Mouse (Mus musculus) heart, embryonic 15.5 days (tissue): ENCODE measurements around the gene Ppcs. TPM values are rescaled to one million over a fixed set of nuclear protein-coding genes. Genes with fewer than 3 reads are reported as not detected.
A peak's percentile ranks its signal among the peaks of the same experiment; 100 is the strongest.

Experiments used
- ATAC-seq: fragments of 200-750 bp; cut with Nextera tagmentation; replicated peaks from 2 replicates; pipeline ENCODE4 v1.8.0; 2017; ENCODE audit warnings: low read depth, moderate TSS enrichment; ENCODE audit not compliant: insufficient number of reproducible peaks, insufficient read depth, low FRiP score
- H3K27ac ChIP-seq: fragments of 300-500 bp; sonication (generic); 2 replicates; pipeline ENCODE4 v1.5.1; 2015; ENCODE audit warnings: mild to moderate bottlenecking, inconsistent platforms
- H3K27me3 ChIP-seq: fragments of 300-500 bp; sonication (generic); 2 replicates; pipeline ENCODE4 v1.6.1; 2015; ENCODE audit warnings: inconsistent platforms
- H3K36me3 ChIP-seq: fragments of 300-500 bp; sonication (generic); 2 replicates; pipeline ENCODE4 v1.6.1; 2015; ENCODE audit warnings: mild to moderate bottlenecking, inconsistent platforms
- H3K4me1 ChIP-seq: fragments of 300-500 bp; sonication (generic); replicated peaks from 2 replicates; pipeline ENCODE4 v1.6.1; 2015; ENCODE audit warnings: inconsistent platforms
- H3K4me2 ChIP-seq: fragments of 300-500 bp; sonication (generic); 2 replicates; pipeline ENCODE4 v1.6.1; 2015; ENCODE audit warnings: inconsistent platforms, mild to moderate bottlenecking, moderate library complexity
- H3K4me3 ChIP-seq: fragments of 300-500 bp; sonication (generic); 2 replicates; pipeline ENCODE4 v1.5.1; 2015; ENCODE audit warnings: mild to moderate bottlenecking, inconsistent platforms
- H3K9ac ChIP-seq: fragments of 300-500 bp; sonication (generic); 2 replicates; pipeline ENCODE4 v1.6.1; 2015; ENCODE audit warnings: mild to moderate bottlenecking, inconsistent platforms
- H3K9me3 ChIP-seq: fragments of 300-500 bp; sonication (generic); replicated peaks from 2 replicates; pipeline ENCODE4 v1.6.1; 2016; ENCODE audit warnings: inconsistent platforms
- WGBS: fragments of 180-500 bp; shearing (Covaris S2); methylation state at CpG from one replicate; pipeline ENCODE4 v1.1.7; 2015; ENCODE audit warnings: mixed read lengths; 5-methylcytosine and 5-hydroxymethylcytosine counted together
- polyA plus RNA-seq: library from polyadenylated mRNA; unstranded; fragments of >200 nt; fragmentation: Nextera tagmentation; extraction: Ambion mirVana; gene quantifications from 2 replicates; pipeline ENCODE4 v1.2.1, GENCODE M21; 2015

Gene Ppcs
- polyA plus RNA-seq, result 27.0 and 28.8 TPM in 2 replicates

GRCm38 (mm10) chr4:119422294-119422964 lies at the start of gene Ppcs, which contains the start of gene Zmynd12:
Ppcs (minus strand) TSS chr4:119422420.
Zmynd12 (plus strand) TSS chr4:119422814.
- H3K9ac ChIP-seq, result peak within 1 kb of the TSS; percentile 96
- H3K4me2 ChIP-seq, result peak within 1 kb of the TSS; percentile 93
- ATAC-seq, result peak; percentile 95
- WGBS, result under 1% methylated on average over 52 of the region's 52 CpGs
- H3K9me3 ChIP-seq, result no peaks in the 10 kb centered on the region
- H3K4me1 ChIP-seq, result peaks cover 31% of the 10 kb centered on the region
- peak within 1 kb of the TSS; percentile 87 for H3K4me3 ChIP-seq
- H3K36me3 ChIP-seq, result no peaks in the 10 kb centered on the region; the same call in 1 of the 2 replicates
- H3K27me3 ChIP-seq, result no peaks in the 10 kb centered on the region
- peak within 1 kb of the TSS; percentile 90 for H3K27ac ChIP-seq

GRCm38 (mm10) chr4:119467720-119468380 lies 45.6 kb upstream of the Ppcs start:
- 82% methylated on average over 16 of the region's 16 CpGs for WGBS

GRCm38 (mm10) chr4:119465841-119466240 lies 43.6 kb upstream of the Ppcs start:
- Histone ChIP-seq H3K27ac (no peak overlapping the region), H3K4me3 (no peak overlapping the region), H3K9ac (no peak overlapping the region), H3K4me1 (peaks cover 31% of the 10 kb centered on the region), H3K9me3 (no peaks in the 10 kb centered on the region), H3K36me3 (no peaks in the 10 kb centered on the region), H3K27me3 (peaks cover 3% of the 10 kb centered on the region; the same call in 1 of the 2 replicates), H3K4me2 (no peak overlapping the region)
- WGBS, result 89% methylated on average over 5 of the region's 5 CpGs
- ATAC-seq, result no peak

More at GRCm38 (mm10) chr4:119467720-119468380, 45.6 kb upstream of the Ppcs start:
- Histone ChIP-seq H3K36me3 (no peaks in the 10 kb centered on the region), H3K27ac (no peak overlapping the region), H3K27me3 (peaks cover 3% of the 10 kb centered on the region; the same call in 1 of the 2 replicates), H3K4me3 (no peak overlapping the region), H3K4me1 (peaks cover 14% of the 10 kb centered on the region), H3K9me3 (no peaks in the 10 kb centered on the region), H3K4me2 (no peak overlapping the region), H3K9ac (no peak overlapping the region)
- ATAC-seq, result no peak

GRCm38 (mm10) chr4:119463756-119464419 lies 41.7 kb upstream of the Ppcs start:
- no peaks in the 10 kb centered on the region for H3K36me3 ChIP-seq
- peaks cover 37% of the 10 kb centered on the region for H3K4me1 ChIP-seq
- peak overlapping the region; percentile 41 for H3K4me2 ChIP-seq
- H3K27me3 ChIP-seq, result peaks cover 3% of the 10 kb centered on the region; the same call in 1 of the 2 replicates
- WGBS, result 49% methylated on average over 13 of the region's 13 CpGs
- no peak overlapping the region for H3K9ac ChIP-seq
- no peak for ATAC-seq
- H3K9me3 ChIP-seq, result no peaks in the 10 kb centered on the region
- peak overlapping the region; percentile 82 for H3K27ac ChIP-seq
- H3K4me3 ChIP-seq, result no peak overlapping the region

GRCm38 (mm10) chr4:119462858-119463755 lies 40.9 kb upstream of the Ppcs start:
- 22% methylated on average over 11 of the region's 11 CpGs for WGBS
- Histone ChIP-seq H3K27me3 (peaks cover 3% of the 10 kb centered on the region; the same call in 1 of the 2 replicates), H3K4me3 (peak overlapping the region; percentile 3; the same call in 1 of the 2 replicates), H3K36me3 (no peaks in the 10 kb centered on the region), H3K9me3 (no peaks in the 10 kb centered on the region), H3K27ac (peak overlapping the region; percentile 82), H3K4me1 (peaks cover 37% of the 10 kb centered on the region), H3K9ac (no peak overlapping the region), H3K4me2 (peak overlapping the region; percentile 41)
- ATAC-seq, result peak; percentile 62

GRCm38 (mm10) chr4:119462457-119462856 lies 40.2 kb upstream of the Ppcs start:
- Histone ChIP-seq H3K4me3 (no peak overlapping the region), H3K4me2 (peak overlapping the region; percentile 41; the same call in 1 of the 2 replicates), H3K27ac (peak overlapping the region; percentile 82), H3K9me3 (no peaks in the 10 kb centered on the region), H3K4me1 (peaks cover 37% of the 10 kb centered on the region), H3K9ac (no peak overlapping the region), H3K36me3 (no peaks in the 10 kb centered on the region), H3K27me3 (peaks cover 3% of the 10 kb centered on the region; the same call in 1 of the 2 replicates)
- ATAC-seq, result no peak
- WGBS, result 75% methylated on average over 3 of the region's 3 CpGs

- Histone ChIP-seq H3K27ac (peak overlapping the region; percentile 65), H3K27me3 (no peaks in the 10 kb centered on the region), H3K4me2 (peak overlapping the region; percentile 22; the same call in 1 of the 2 replicates), H3K9me3 (no peaks in the 10 kb centered on the region), H3K9ac (no peak overlapping the region), H3K4me3 (no peak overlapping the region), H3K4me1 (peaks cover 37% of the 10 kb centered on the region), H3K36me3 (no peaks in the 10 kb centered on the region)
- 20% methylated on average over 8 of the region's 8 CpGs for WGBS
- ATAC-seq, result peak; percentile 65
These were observed 38.5 kb upstream of the Ppcs start for GRCm38 (mm10) chr4:119460728-119461141.

- Histone ChIP-seq H3K4me2 (peak overlapping the region; percentile 22; the same call in 1 of the 2 replicates), H3K4me1 (peaks cover 37% of the 10 kb centered on the region), H3K4me3 (no peak overlapping the region), H3K9me3 (no peaks in the 10 kb centered on the region), H3K9ac (no peak overlapping the region), H3K36me3 (no peaks in the 10 kb centered on the region), H3K27me3 (no peaks in the 10 kb centered on the region), H3K27ac (peak overlapping the region; percentile 65)
- WGBS, result 42% methylated on average over 5 of the region's 5 CpGs
- no peak for ATAC-seq
These were observed 38.1 kb upstream of the Ppcs start for GRCm38 (mm10) chr4:119460296-119460695.

GRCm38 (mm10) chr4:119453533-119453932 lies 31.3 kb upstream of the Ppcs start:
- WGBS, result 13% methylated on average over 6 of the region's 6 CpGs
- ATAC-seq, result no peak
- H3K9ac ChIP-seq, result no peak overlapping the region

GRCm38 (mm10) chr4:119453128-119453527 lies 30.9 kb upstream of the Ppcs start:
- Histone ChIP-seq H3K9me3 (no peaks in the 10 kb centered on the region), H3K4me2 (no peak overlapping the region), H3K27me3 (no peaks in the 10 kb centered on the region), H3K4me1 (peaks cover 7% of the 10 kb centered on the region), H3K27ac (no peak overlapping the region), H3K4me3 (no peak overlapping the region), H3K9ac (no peak overlapping the region), H3K36me3 (no peaks in the 10 kb centered on the region)
- whole genome bisulfite sequencing, result 62% methylated on average over 5 of the region's 5 CpGs
- ATAC-seq, result 0 out of 2 replicates have a peak, but pooled peaks have one; percentile 14

More at GRCm38 (mm10) chr4:119453533-119453932, 31.3 kb upstream of the Ppcs start:
- Histone ChIP-seq H3K36me3 (no peaks in the 10 kb centered on the region), H3K27ac (no peak overlapping the region), H3K9me3 (no peaks in the 10 kb centered on the region), H3K4me3 (no peak overlapping the region), H3K27me3 (no peaks in the 10 kb centered on the region), H3K4me2 (no peak overlapping the region), H3K4me1 (peaks cover 7% of the 10 kb centered on the region)
